Comparison of ENCODE assay signal across 13 mouse cellular contexts in the genomic region with DNA sequence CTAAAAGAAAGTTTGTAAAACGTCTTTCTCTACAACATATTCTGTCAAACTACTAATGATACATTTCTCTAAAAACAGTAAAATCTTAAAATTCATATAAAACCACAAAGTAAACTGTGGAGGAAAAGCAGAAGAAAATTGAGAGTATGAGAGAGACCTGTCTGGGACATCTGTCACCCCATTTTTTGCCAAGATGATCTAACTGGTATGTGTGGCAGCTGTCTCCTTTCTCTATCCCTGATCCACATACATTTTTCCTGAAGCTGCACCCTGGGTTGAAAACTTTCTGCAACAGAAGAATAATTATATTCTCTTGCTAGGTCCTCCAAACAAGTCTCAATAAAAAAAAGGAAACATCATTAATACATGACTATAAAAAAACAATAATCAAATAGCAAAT.
"Had no signal": no experiment of that assay in that cellular context is flagged by ENCODE, and none has a peak within 500 bp of the region (broad histone marks: within the 10 kb centered on the region; RNA-seq: fewer than 3 reads in every experiment).

No protein-coding gene starts in this region.

- ATAC-seq: liver, postnatal 0 days; midbrain, embryonic 16.5 days had no signal

- H3K36me3 ChIP-seq: limb, embryonic 15.5 days; liver, embryonic 13.5 days; lung, embryonic 15.5 days; midbrain, embryonic 12.5 days; neural tube, embryonic 13.5 days; stomach, embryonic 15.5 days had no signal

- H3K4me1 ChIP-seq: limb, embryonic 15.5 days; liver, embryonic 13.5 days; lung, embryonic 15.5 days; midbrain, embryonic 12.5 days; neural tube, embryonic 13.5 days; stomach, embryonic 15.5 days had no signal

- DNase-seq: kidney, adult 8-10 months; liver, embryonic 13.5 days; liver, postnatal 0 days; right cerebral cortex, postnatal 14 days; thymus, adult 2 months; thymus, postnatal 25 days had no signal

- H3K27ac ChIP-seq: kidney, postnatal 0 days; limb, embryonic 15.5 days; liver, embryonic 13.5 days; lung, embryonic 15.5 days; midbrain, embryonic 12.5 days; neural tube, embryonic 13.5 days; stomach, embryonic 15.5 days had no signal

- H3K4me2 ChIP-seq: limb, embryonic 15.5 days; liver, embryonic 13.5 days; lung, embryonic 15.5 days; midbrain, embryonic 12.5 days; neural tube, embryonic 13.5 days; stomach, embryonic 15.5 days had no signal

- H3K4me3 ChIP-seq: limb, embryonic 15.5 days; liver, embryonic 13.5 days; lung, embryonic 15.5 days; midbrain, embryonic 12.5 days; neural tube, embryonic 13.5 days; stomach, embryonic 15.5 days had no signal

- H3K9ac ChIP-seq: limb, embryonic 15.5 days; liver, embryonic 13.5 days; liver, postnatal 0 days; lung, embryonic 15.5 days; midbrain, embryonic 12.5 days; neural tube, embryonic 13.5 days; stomach, embryonic 15.5 days had no signal

- H3K27me3 ChIP-seq: limb, embryonic 15.5 days; liver, embryonic 13.5 days; lung, embryonic 15.5 days; midbrain, embryonic 12.5 days; neural tube, embryonic 13.5 days; stomach, embryonic 15.5 days had no signal

- H3K9me3 ChIP-seq: limb, embryonic 15.5 days; lung, embryonic 15.5 days; midbrain, embryonic 12.5 days; neural tube, embryonic 13.5 days; stomach, embryonic 15.5 days had no signal
